Mouse (Mus musculus): ENCODE data around the gene Fstl4. TPM values are rescaled to one million over a fixed set of nuclear protein-coding genes. Genes with fewer than 3 reads are reported as not detected.

Gene Fstl4
- total RNA-seq, 2 experiments from 2014 or later = not detected

GRCm38 (mm10) chr11:52765678-52766254 lies 1.3 kb downstream of the Fstl4 start:
- ATAC-seq (replicated peaks; ENCODE audit: low FRiP score, poor library complexity, severe bottlenecking) = no peak

GRCm38 (mm10) chr11:52767921-52768320 lies 3.5 kb downstream of the Fstl4 start:
- ATAC-seq (replicated peaks; ENCODE audit: low FRiP score, poor library complexity, severe bottlenecking) = no peak

GRCm38 (mm10) chr11:52773073-52773472 lies 8.6 kb downstream of the Fstl4 start:
- no peak for ATAC-seq (replicated peaks; ENCODE audit: low FRiP score, poor library complexity, severe bottlenecking)

GRCm38 (mm10) chr11:52775291-52775690 lies 10.9 kb downstream of the Fstl4 start:
- no peak for ATAC-seq (replicated peaks; ENCODE audit: low FRiP score, poor library complexity, severe bottlenecking)

- no peak for ATAC-seq (replicated peaks; ENCODE audit: low FRiP score, poor library complexity, severe bottlenecking)
These were observed 18.0 kb downstream of the Fstl4 start for GRCm38 (mm10) chr11:52782426-52782825.

GRCm38 (mm10) chr11:52794331-52794730 lies 29.9 kb downstream of the Fstl4 start:
- ATAC-seq (replicated peaks; ENCODE audit: low FRiP score, poor library complexity, severe bottlenecking) = no peak

GRCm38 (mm10) chr11:52809542-52809941 lies 45.1 kb downstream of the Fstl4 start:
- no peak for ATAC-seq (replicated peaks; ENCODE audit: low FRiP score, poor library complexity, severe bottlenecking)

- ATAC-seq (replicated peaks; ENCODE audit: low FRiP score, poor library complexity, severe bottlenecking) = no peak
These were observed 51.6 kb downstream of the Fstl4 start for GRCm38 (mm10) chr11:52816004-52816403.

GRCm38 (mm10) chr11:52820336-52820905 lies 56.0 kb downstream of the Fstl4 start:
- ATAC-seq (replicated peaks; ENCODE audit: low FRiP score, poor library complexity, severe bottlenecking) = no peak

GRCm38 (mm10) chr11:52826591-52826990 lies 62.2 kb downstream of the Fstl4 start:
- no peak for ATAC-seq (replicated peaks; ENCODE audit: low FRiP score, poor library complexity, severe bottlenecking)

GRCm38 (mm10) chr11:52831631-52832310 lies 67.3 kb downstream of the Fstl4 start:
- no peak for ATAC-seq (replicated peaks; ENCODE audit: low FRiP score, poor library complexity, severe bottlenecking)

GRCm38 (mm10) chr11:52832311-52832675 lies 67.9 kb downstream of the Fstl4 start:
- ATAC-seq (replicated peaks; ENCODE audit: low FRiP score, poor library complexity, severe bottlenecking) = no peak

- no peak for ATAC-seq (replicated peaks; ENCODE audit: low FRiP score, poor library complexity, severe bottlenecking)
These were observed 84.3 kb downstream of the Fstl4 start for GRCm38 (mm10) chr11:52848691-52849090.

GRCm38 (mm10) chr11:52850071-52850470 lies 85.6 kb downstream of the Fstl4 start:
- no peak for ATAC-seq (replicated peaks; ENCODE audit: low FRiP score, poor library complexity, severe bottlenecking)

- ATAC-seq (replicated peaks; ENCODE audit: low FRiP score, poor library complexity, severe bottlenecking) = no peak
These were observed 108.5 kb downstream of the Fstl4 start for GRCm38 (mm10) chr11:52872846-52873512.

GRCm38 (mm10) chr11:52875916-52876765 lies 111.7 kb downstream of the Fstl4 start:
- ATAC-seq (replicated peaks; ENCODE audit: low FRiP score, poor library complexity, severe bottlenecking) = no peak

- ATAC-seq (replicated peaks; ENCODE audit: low FRiP score, poor library complexity, severe bottlenecking) = no peak
These were observed 113.2 kb downstream of the Fstl4 start for GRCm38 (mm10) chr11:52877662-52878061.

GRCm38 (mm10) chr11:52879958-52880357 lies 115.5 kb downstream of the Fstl4 start:
- ATAC-seq (replicated peaks; ENCODE audit: low FRiP score, poor library complexity, severe bottlenecking) = no peak

- no peak for ATAC-seq (replicated peaks; ENCODE audit: low FRiP score, poor library complexity, severe bottlenecking)
These were observed 122.3 kb downstream of the Fstl4 start for GRCm38 (mm10) chr11:52886559-52887303.

All from erythroid progenitor cell, adult 5-6 weeks (primary cell).